Mouse (Mus musculus) midbrain, embryonic 14.5 days (tissue): ENCODE results near the gene Rabep2. TPM values are rescaled to one million over a fixed set of nuclear protein-coding genes. Genes with fewer than 3 reads are reported as not detected.

Source experiments
- ATAC-seq: fragments of 200-750 bp; cut with Nextera tagmentation; 2 replicates; pipeline ENCODE4 v1.8.0; 2017; ENCODE audit warnings: moderate number of reproducible peaks, moderate library complexity; ENCODE audit not compliant: low FRiP score, low TSS enrichment
- DNase-seq: peaks from one replicate; pipeline ENCODE4 v3.0.0-alpha.2; 2015
- H3K27ac ChIP-seq: fragments of 300-500 bp; sonication (generic); replicated peaks from 2 replicates; pipeline ENCODE4 v1.5.1; 2014; ENCODE audit warnings: mild to moderate bottlenecking, low read depth, low read length, moderate library complexity
- H3K27me3 ChIP-seq: fragments of 300-500 bp; sonication (generic); 2 replicates; pipeline ENCODE4 v1.6.1; 2014; ENCODE audit warnings: low read length, control low read depth, mixed read lengths; ENCODE audit not compliant: control insufficient read depth, insufficient read depth
- H3K36me3 ChIP-seq: fragments of 300-500 bp; sonication (generic); 2 replicates; pipeline ENCODE4 v1.6.1; 2014; ENCODE audit warnings: low read length, control low read depth; ENCODE audit not compliant: control insufficient read depth, insufficient read depth
- H3K4me1 ChIP-seq: fragments of 300-500 bp; sonication (generic); 2 replicates; pipeline ENCODE4 v1.6.1; 2014; ENCODE audit warnings: mild to moderate bottlenecking, antibody characterized with exemption, low read length, control low read depth; ENCODE audit not compliant: control insufficient read depth, insufficient read depth
- H3K4me2 ChIP-seq: fragments of 300-500 bp; sonication (generic); 2 replicates; pipeline ENCODE4 v1.6.1; 2014; ENCODE audit warnings: mild to moderate bottlenecking, low read length, moderate library complexity
- H3K4me3 ChIP-seq: fragments of 300-500 bp; sonication (generic); replicated peaks from 2 replicates; pipeline ENCODE4 v1.5.1; 2014; ENCODE audit warnings: low read depth, low read length
- H3K9ac ChIP-seq: fragments of 300-500 bp; sonication (generic); replicated peaks from 2 replicates; pipeline ENCODE4 v1.6.1; 2014; ENCODE audit warnings: mild to moderate bottlenecking, low read length, moderate library complexity
- H3K9me3 ChIP-seq: fragments of 300-500 bp; sonication (generic); 2 replicates; pipeline ENCODE4 v1.6.1; 2016; ENCODE audit warnings: low read length, control low read depth, mixed read lengths; ENCODE audit not compliant: control insufficient read depth
- WGBS: fragments of 180-500 bp; shearing (Covaris S2); extraction: QIAGEN DNeasy Blood & Tissue Kit; methylation state at CpG from one replicate; pipeline ENCODE4 v1.1.7; 2014; 5-methylcytosine and 5-hydroxymethylcytosine counted together
- polyA plus RNA-seq: library from polyadenylated mRNA; unstranded; fragments of >200 nt; fragmentation: Nextera tagmentation; extraction: Ambion mirVana; gene quantifications from 2 replicates; pipeline ENCODE4 v1.2.1, GENCODE M21; 2014

Gene Rabep2
- polyA plus RNA-seq, 1 experiment from 2014 or later: 22.1 TPM

DNA sequence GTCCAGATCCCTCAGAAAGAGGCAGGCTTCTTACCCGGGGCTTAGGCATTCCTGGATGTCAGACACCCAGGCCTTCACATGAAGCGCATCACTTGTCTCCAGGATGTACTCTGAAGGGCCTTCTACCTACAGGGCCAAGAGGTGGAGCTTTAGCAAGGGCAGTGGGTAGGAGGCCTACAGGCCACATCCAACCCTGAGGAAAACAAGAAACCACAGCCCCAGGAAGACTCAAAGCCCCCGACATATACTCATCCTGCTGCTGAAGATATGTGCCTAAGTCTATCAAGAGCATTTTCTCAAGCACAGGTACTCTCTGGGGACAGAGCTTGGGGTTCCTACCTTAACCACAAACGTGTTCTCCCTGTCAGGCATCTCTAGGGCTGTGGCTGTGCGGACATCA is 42.8 kb downstream of the Rabep2 start:
- Histone ChIP-seq H3K9ac (no peak overlapping the region), H3K36me3 (peaks cover 64% of the 10 kb centered on the region), H3K4me2 (no peak overlapping the region), H3K9me3 (no peaks in the 10 kb centered on the region), H3K27me3 (no peaks in the 10 kb centered on the region), H3K27ac (no peak overlapping the region), H3K4me1 (peaks cover 15% of the 10 kb centered on the region), H3K4me3 (no peak overlapping the region)
- WGBS: over 99% methylated on average over 5 of the region's 5 CpGs
- ATAC-seq (no peak), DNase-seq (no peak)

DNA sequence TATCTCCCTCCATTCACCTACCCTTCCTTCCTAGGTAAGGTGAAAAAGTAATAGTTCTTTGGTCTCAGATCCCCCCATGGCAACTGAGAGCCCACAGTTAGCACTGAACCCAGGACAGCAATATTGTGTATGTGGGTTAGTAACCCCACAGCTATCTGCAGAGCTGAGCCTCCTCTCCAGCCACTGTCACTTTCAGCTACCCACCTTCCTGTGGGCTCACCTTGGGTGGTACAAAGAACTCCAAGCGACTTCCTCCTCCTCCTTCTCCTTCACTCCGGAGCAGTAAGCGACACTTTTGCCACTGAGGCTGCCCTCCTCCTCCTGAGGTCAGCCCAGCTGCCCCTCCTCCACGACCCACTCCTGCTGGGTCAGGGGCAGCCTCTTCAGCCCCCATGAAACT is 43.3 kb downstream of the Rabep2 start:
- Histone ChIP-seq H3K4me2 (no peak overlapping the region), H3K27me3 (no peaks in the 10 kb centered on the region), H3K9me3 (no peaks in the 10 kb centered on the region), H3K4me3 (no peak overlapping the region), H3K4me1 (peaks cover 15% of the 10 kb centered on the region), H3K36me3 (peaks cover 59% of the 10 kb centered on the region), H3K27ac (no peak overlapping the region), H3K9ac (no peak overlapping the region)
- no peak for DNase-seq
- 89% methylated on average over 4 of the region's 4 CpGs for WGBS
- no peak for ATAC-seq

GRCm38 (mm10) chr7:126472306-126472705 is 43.7 kb downstream of the Rabep2 start:
- Histone ChIP-seq H3K27me3 (no peaks in the 10 kb centered on the region), H3K27ac (no peak overlapping the region), H3K36me3 (peaks cover 54% of the 10 kb centered on the region), H3K4me3 (no peak overlapping the region), H3K4me2 (no peak overlapping the region), H3K4me1 (peaks cover 15% of the 10 kb centered on the region), H3K9ac (no peak overlapping the region), H3K9me3 (no peaks in the 10 kb centered on the region)
- ATAC-seq (no peak), DNase-seq (no peak)
- WGBS: 92% methylated on average over 13 of the region's 13 CpGs

GRCm38 (mm10) chr7:126472713-126473112 is 44.2 kb downstream of the Rabep2 start:
- Histone ChIP-seq H3K9me3 (no peaks in the 10 kb centered on the region), H3K4me3 (no peak overlapping the region), H3K36me3 (peaks cover 50% of the 10 kb centered on the region), H3K9ac (no peak overlapping the region), H3K27me3 (no peaks in the 10 kb centered on the region), H3K4me1 (peaks cover 15% of the 10 kb centered on the region), H3K27ac (no peak overlapping the region), H3K4me2 (no peak overlapping the region)
- ATAC-seq (no peak), DNase-seq (no peak)
- 94% methylated on average over 16 of the region's 16 CpGs for WGBS

GRCm38 (mm10) chr7:126473470-126474086 is 45.0 kb downstream of the Rabep2 start:
- H3K4me3 ChIP-seq: peak overlapping the region; percentile 94
- peaks cover 15% of the 10 kb centered on the region for H3K4me1 ChIP-seq
- H3K9ac ChIP-seq: peak overlapping the region; percentile 97
- H3K9me3 ChIP-seq: no peaks in the 10 kb centered on the region
- H3K27ac ChIP-seq: no peak overlapping the region
- no peak for ATAC-seq
- 90% methylated on average over 9 of the region's 9 CpGs for WGBS
- peaks cover 42% of the 10 kb centered on the region for H3K36me3 ChIP-seq
- DNase-seq: peak; percentile 15
- H3K27me3 ChIP-seq: no peaks in the 10 kb centered on the region
- H3K4me2 ChIP-seq: peak overlapping the region; percentile 97

- DNase-seq (no peak), ATAC-seq (peak; percentile 54)
- Histone ChIP-seq H3K4me2 (peak overlapping the region; percentile 97), H3K4me1 (peaks cover 15% of the 10 kb centered on the region), H3K27ac (peak overlapping the region; percentile 96), H3K36me3 (peaks cover 32% of the 10 kb centered on the region), H3K9me3 (no peaks in the 10 kb centered on the region), H3K27me3 (no peaks in the 10 kb centered on the region), H3K9ac (peak overlapping the region; percentile 97), H3K4me3 (peak overlapping the region; percentile 94)
- 1% methylated on average over 23 of the region's 27 CpGs for WGBS
Observed at GRCm38 (mm10) chr7:126474486-126474955, 46.0 kb downstream of the Rabep2 start.

DNA sequence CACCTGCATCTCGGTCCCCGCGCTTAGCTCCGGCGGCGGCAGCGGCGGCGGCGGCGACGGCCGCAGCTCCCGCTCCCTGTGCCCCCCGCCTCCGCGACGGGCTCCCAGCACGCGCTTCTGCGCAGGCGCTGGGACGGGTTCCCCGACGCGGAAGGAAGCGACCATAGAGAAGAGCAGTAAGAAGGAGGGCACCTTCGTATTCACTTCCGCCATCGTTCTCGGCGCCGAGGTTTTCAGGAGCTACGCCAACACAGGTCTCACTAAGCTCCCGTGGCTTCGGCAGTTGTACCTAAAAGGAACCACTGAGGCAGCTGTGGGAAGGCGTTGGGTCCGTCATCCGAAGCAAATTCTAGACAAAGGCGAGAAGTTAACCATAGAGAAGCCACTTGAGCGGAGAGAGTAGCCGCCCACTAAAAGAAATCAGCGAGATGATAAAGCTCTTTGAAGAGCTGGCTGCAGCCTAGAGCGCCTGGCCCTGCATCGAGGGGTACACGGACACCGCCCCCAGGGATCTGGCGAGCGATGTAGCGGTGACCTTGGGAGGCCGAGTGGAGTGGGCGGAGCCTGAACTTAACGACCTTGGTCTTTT is 46.5 kb downstream of the Rabep2 start, which contains the start of gene Sh2b1:
Gene Sh2b1, minus strand, starts transcription at position 432 of the 589 bp plus-strand sequence.
- Histone ChIP-seq H3K4me3 (peak within 1 kb of the TSS; percentile 94), H3K27ac (peak within 1 kb of the TSS; percentile 96), H3K9me3 (no peaks in the 10 kb centered on the region), H3K4me2 (peak within 1 kb of the TSS; percentile 97), H3K9ac (peak within 1 kb of the TSS; percentile 97), H3K36me3 (peaks cover 26% of the 10 kb centered on the region), H3K27me3 (no peaks in the 10 kb centered on the region), H3K4me1 (peaks cover 15% of the 10 kb centered on the region)
- DNase-seq (peak; percentile 97), ATAC-seq (peak; percentile 92)
- WGBS: under 1% methylated on average over 53 of the region's 53 CpGs

DNA sequence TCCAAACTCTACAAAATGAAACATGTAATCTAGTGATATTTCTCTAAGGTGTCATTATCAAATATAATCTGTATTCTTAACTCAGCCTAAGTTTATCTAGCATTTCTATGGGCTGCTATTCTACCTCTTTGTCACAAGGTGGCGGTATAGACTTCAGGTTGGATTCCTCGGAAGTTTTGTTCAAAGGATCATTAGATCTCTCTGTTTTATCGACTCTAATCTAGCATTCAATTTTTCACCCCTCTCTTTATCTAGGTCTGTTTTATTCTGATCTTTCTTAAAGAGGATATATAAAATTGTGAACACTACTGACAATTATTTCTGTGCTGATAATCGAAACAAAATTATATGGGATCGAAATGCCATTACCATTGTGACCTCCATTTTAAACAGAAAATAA is 53.1 kb downstream of the Rabep2 start:
- Histone ChIP-seq H3K27me3 (no peaks in the 10 kb centered on the region), H3K27ac (no peak overlapping the region), H3K4me3 (no peak overlapping the region), H3K9ac (no peak overlapping the region), H3K36me3 (no peaks in the 10 kb centered on the region), H3K9me3 (no peaks in the 10 kb centered on the region), H3K4me1 (no peaks in the 10 kb centered on the region), H3K4me2 (no peak overlapping the region)
- WGBS: 20% methylated on average over 5 of the region's 5 CpGs
- DNase-seq (peak; percentile 51), ATAC-seq (no peak)
